Mouse (Mus musculus): Measurements from ENCODE around the gene Apbb1ip. TPM values are rescaled to one million over a fixed set of nuclear protein-coding genes. Genes with fewer than 3 reads are reported as not detected.
"Not testable (repeated sequence)": the region's sequence is repeated elsewhere in the genome, so short reads cannot be mapped to it uniquely, and the experiment has no call there.

Apbb1ip gene
- total RNA-seq, 2 experiments from 2014 or later = 2.5 to 4.9 TPM

- DNase-seq = no peak
Measured at GRCm38 (mm10) chr2:22816231-22816630, 42.3 kb downstream of the Apbb1ip start.

- DNase-seq = no peak
Measured at GRCm38 (mm10) chr2:22822293-22822692, 48.4 kb downstream of the Apbb1ip start.

- DNase-seq = no peak
Measured at GRCm38 (mm10) chr2:22845514-22845913, 71.6 kb downstream of the Apbb1ip start.

- DNase-seq = no peak
Measured at GRCm38 (mm10) chr2:22851900-22852299, 78.0 kb downstream of the Apbb1ip start.

GRCm38 (mm10) chr2:22857501-22857900, 83.6 kb downstream of the Apbb1ip start:
- no peak for DNase-seq

- DNase-seq = no peak
Measured at GRCm38 (mm10) chr2:22862194-22862593, 88.3 kb downstream of the Apbb1ip start.

GRCm38 (mm10) chr2:22864394-22865037, 90.6 kb downstream of the Apbb1ip start:
- peak; percentile 76 to 88 for DNase-seq

- no peak for DNase-seq
Measured at GRCm38 (mm10) chr2:22865818-22866217, 91.9 kb downstream of the Apbb1ip start.

- no peak for DNase-seq
Measured at GRCm38 (mm10) chr2:22866894-22867424, 93.1 kb downstream of the Apbb1ip start.

GRCm38 (mm10) chr2:22873159-22873558, 99.3 kb downstream of the Apbb1ip start:
- DNase-seq = no peak

- DNase-seq = no peak
Measured at GRCm38 (mm10) chr2:22874628-22875027, 100.7 kb downstream of the Apbb1ip start.

GRCm38 (mm10) chr2:22876614-22877013, 102.7 kb downstream of the Apbb1ip start:
- no peak for DNase-seq

GRCm38 (mm10) chr2:22878781-22879180, 104.9 kb downstream of the Apbb1ip start:
- DNase-seq = no peak

- not testable (repeated sequence) for DNase-seq
Measured at GRCm38 (mm10) chr2:22880726-22881125, 106.8 kb downstream of the Apbb1ip start.

GRCm38 (mm10) chr2:22894932-22895281, 121.0 kb downstream of the Apbb1ip start:
- no peak for DNase-seq

- DNase-seq = peak; percentile 94
Measured at GRCm38 (mm10) chr2:22895282-22896273, 121.7 kb downstream of the Apbb1ip start, which contains the start of gene Pdss1. Gene Pdss1, plus strand, starts transcription at chr2:22895522.

GRCm38 (mm10) chr2:22903947-22904346, 130.1 kb downstream of the Apbb1ip start:
- DNase-seq = no peak

GRCm38 (mm10) chr2:22914421-22914820, 140.5 kb downstream of the Apbb1ip start:
- DNase-seq = no peak

GRCm38 (mm10) chr2:22918651-22919050, 144.8 kb downstream of the Apbb1ip start:
- no peak for DNase-seq

Measured in heart, adult 18-20 months (tissue).